In genomic region chr5:123679546-123680263, GRCm38 (mm10) we compare ENCODE assay signal across 12 mouse cellular contexts. TPM values are rescaled to one million over a fixed set of nuclear protein-coding genes. Genes with fewer than 3 reads are reported as not detected.
DNase-seq lines count a peak whose midpoint lies in the region; ATAC-seq and TF ChIP-seq lines count a peak whose summit lies in the region.
"Had no signal": no experiment of that assay in that cellular context is flagged by ENCODE, and none has a peak within 500 bp of the region (broad histone marks: within the 10 kb centered on the region; RNA-seq: fewer than 3 reads in every experiment).

No protein-coding gene starts in this region.

- H3K27me3 ChIP-seq in forebrain, embryonic 12.5 days: no peaks in the 10 kb centered on the region
- H3K27me3 ChIP-seq in forebrain, postnatal 0 days (ENCODE audit: insufficient read depth, low read length): no peaks in the 10 kb centered on the region
- H3K27me3 ChIP-seq in kidney, adult 2 months (replicated peaks; ENCODE audit: control insufficient read depth, insufficient read depth, low read length): no peaks in the 10 kb centered on the region

- H3K4me2 ChIP-seq in forebrain, embryonic 12.5 days: no peak overlapping the region
- H3K4me2 ChIP-seq in forebrain, postnatal 0 days (ENCODE audit: low read depth): no peak overlapping the region; the same call in 1 of the 2 replicates

- H3K4me3 ChIP-seq in forebrain, embryonic 12.5 days (replicated peaks): no peak overlapping the region
- no peak overlapping the region for H3K4me3 ChIP-seq in forebrain, postnatal 0 days (ENCODE audit: low read depth, low read length)
- no peak overlapping the region for H3K4me3 ChIP-seq in kidney, adult 2 months (ENCODE audit: insufficient read depth, low read depth, low read length)

- no peak for ATAC-seq in forebrain, embryonic 12.5 days (ENCODE audit: low FRiP score)
- no peak for ATAC-seq in forebrain, postnatal 0 days
- ATAC-seq: liver, postnatal 0 days had no signal

- no peak for TF ChIP-seq CTCF in forebrain, postnatal 0 days (IDR thresholded peaks at IDR 0.05; ENCODE audit: low read depth)
- TF ChIP-seq CTCF in kidney, adult 2 months (conservative IDR thresholded peaks at IDR 0.05; ENCODE audit: insufficient read depth, insufficient read length, low read depth, low read length): no peak

- DNase-seq in forebrain, postnatal 0 days: no peak
- DNase-seq in kidney, adult 2 months: peak; percentile 75
- DNase-seq in kidney, postnatal 25 days: no peak
- peak; percentile 77 for DNase-seq in 3134 (ENCODE audit: extremely low read depth, insufficient read length, low spot score)
- DNase-seq in cerebellum, adult 9-10 months: peak; percentile 93
- no peak for DNase-seq in frontal cortex, postnatal 14 days (ENCODE audit: low spot score in 2 of 2)
- DNase-seq in left cerebral cortex, postnatal 14 days (ENCODE audit: low spot score in 2 of 2): no peak
- DNase-seq: B cell, adult 2 months; liver, postnatal 0 days; right cerebral cortex, postnatal 25 days; thymus, adult 18-20 months had no signal

- TF ChIP-seq POLR2A in kidney, adult 2 months (IDR thresholded peaks at IDR 0.05; ENCODE audit: low read depth, low read length): no peak

- peak overlapping the region; percentile 50; the same call in 1 of the 2 replicates for H3K27ac ChIP-seq in forebrain, embryonic 12.5 days
- H3K27ac ChIP-seq in forebrain, postnatal 0 days (ENCODE audit: low read depth, low read length): no peak overlapping the region
- H3K27ac ChIP-seq in kidney, adult 2 months (ENCODE audit: insufficient read depth, low read depth, low read length): peak overlapping the region; percentile 26; the same call in 1 of the 2 replicates

- H3K9me3 ChIP-seq in forebrain, embryonic 12.5 days: no peaks in the 10 kb centered on the region
- no peaks in the 10 kb centered on the region for H3K9me3 ChIP-seq in forebrain, postnatal 0 days (ENCODE audit: low read length)

- no peak overlapping the region for H3K9ac ChIP-seq in forebrain, embryonic 12.5 days
- no peak overlapping the region for H3K9ac ChIP-seq in forebrain, postnatal 0 days
- H3K9ac ChIP-seq: liver, postnatal 0 days had no signal

- H3K4me1 ChIP-seq in forebrain, embryonic 12.5 days: peaks cover 27% of the 10 kb centered on the region
- peaks cover 13% of the 10 kb centered on the region for H3K4me1 ChIP-seq in forebrain, postnatal 0 days (ENCODE audit: insufficient read depth)
- peaks cover 34% of the 10 kb centered on the region for H3K4me1 ChIP-seq in kidney, adult 2 months (ENCODE audit: control insufficient read depth, insufficient read depth, low read length)

- no peaks in the 10 kb centered on the region for H3K36me3 ChIP-seq in forebrain, embryonic 12.5 days (replicated peaks)
- H3K36me3 ChIP-seq in forebrain, postnatal 0 days (ENCODE audit: insufficient read depth): no peaks in the 10 kb centered on the region
- H3K36me3 ChIP-seq in kidney, adult 2 months (ENCODE audit: control insufficient read depth, insufficient read depth, low read length): no peaks in the 10 kb centered on the region

- WGBS in forebrain, embryonic 12.5 days: 59% methylated on average over 5 of the region's 5 CpGs
- 17% methylated on average over 5 of the region's 5 CpGs for WGBS in forebrain, postnatal 0 days
- 30% methylated on average over 5 of the region's 5 CpGs for WGBS in kidney, adult 2 months

- intact Hi-C loops in left cerebral cortex, postnatal 14 days (cut with DNase I): loop anchor here (5.0 kb wide), 1 partner anchor 47 kb away; no protein-coding TSS in a partner anchor

RNA-seq across cellular contexts. Expression of gene Clip1, which starts 4.7 kb away (rescaled TPM):
- 72.0 and 72.7 TPM in 2 replicates for polyA plus RNA-seq in forebrain, embryonic 12.5 days (2016; fragmentation: Nextera tagmentation; extraction: Ambion mirVana)
- total RNA-seq in forebrain, postnatal 0 days (2014; rRNA removed): 89.8 and 102 TPM in 2 replicates
- polyA plus RNA-seq in forebrain, postnatal 0 days (2015; fragmentation: Nextera tagmentation; extraction: Ambion mirVana): 52.2 and 73.1 TPM in 2 replicates
- 19.0 and 24.4 TPM in 2 replicates for polyA plus RNA-seq in kidney, adult 2 months (2012; rRNA removed)
- total RNA-seq in left cerebral cortex, postnatal 14 days (2021): 100 to 1,000 TPM; 117 to 132 TPM

RNA-seq across cellular contexts. Expression of gene Zcchc8, which starts 41.2 kb away (rescaled TPM):
- polyA plus RNA-seq in forebrain, embryonic 12.5 days (2016; fragmentation: Nextera tagmentation; extraction: Ambion mirVana): 103 and 109 TPM in 2 replicates
- total RNA-seq in forebrain, postnatal 0 days (2014; rRNA removed): 25.8 and 32.1 TPM in 2 replicates
- polyA plus RNA-seq in forebrain, postnatal 0 days (2015; fragmentation: Nextera tagmentation; extraction: Ambion mirVana): 39.8 and 54.1 TPM in 2 replicates
- 24.3 and 26.1 TPM in 2 replicates for polyA plus RNA-seq in kidney, adult 2 months (2012; rRNA removed)
- 10 to 100 TPM; 37.0 to 37.2 TPM for total RNA-seq in left cerebral cortex, postnatal 14 days (2021)

Comparison
In these comparisons a context has a peak if more than half of its experiments do, and no peak if none do; other contexts are left out.
1. DNase-seq: peak in kidney, adult 2 months (single experiment), 3134 (single experiment) and cerebellum, adult 9-10 months (single experiment); none in forebrain, postnatal 0 days (single experiment), kidney, postnatal 25 days (0 of 2), frontal cortex, postnatal 14 days (0 of 2) and left cerebral cortex, postnatal 14 days (0 of 2).